Mouse (Mus musculus) cerebellum, postnatal 10 days (tissue): ENCODE results near the gene Psmd7.
"Not testable (repeated sequence)": the region's sequence is repeated elsewhere in the genome, so short reads cannot be mapped to it uniquely, and the experiment has no call there.

ENCODE experiments used
- DNase-seq, 2 experiments: peaks; one replicate each; pipeline ENCODE4 v3.0.0; 2021; ENCODE audit warnings: mixed read lengths in 2 of 2

Gene Psmd7

GRCm38 (mm10) chr8:107587995-107588780 is at the start of gene Psmd7:
Gene Psmd7, minus strand, starts transcription at chr8:107588464.
- DNase-seq = peak; percentile 96 to 97

GRCm38 (mm10) chr8:107633734-107634133 is 45.5 kb upstream of the Psmd7 start:
- DNase-seq = no peak

GRCm38 (mm10) chr8:107629701-107630100 is 41.4 kb upstream of the Psmd7 start:
- no peak for DNase-seq

GRCm38 (mm10) chr8:107628501-107629149 is 40.4 kb upstream of the Psmd7 start:
- DNase-seq = no peak

- DNase-seq = no peak
Observed at GRCm38 (mm10) chr8:107627881-107628280, 39.6 kb upstream of the Psmd7 start.

GRCm38 (mm10) chr8:107624301-107624700 is 36.0 kb upstream of the Psmd7 start:
- not testable (repeated sequence) for DNase-seq

- no peak for DNase-seq
Observed at GRCm38 (mm10) chr8:107621930-107622623, 33.8 kb upstream of the Psmd7 start.

GRCm38 (mm10) chr8:107621136-107621535 is 32.9 kb upstream of the Psmd7 start:
- no peak for DNase-seq

GRCm38 (mm10) chr8:107618499-107618898 is 30.2 kb upstream of the Psmd7 start:
- peak; percentile 14 to 27 for DNase-seq

GRCm38 (mm10) chr8:107613411-107613810 is 25.1 kb upstream of the Psmd7 start:
- no peak for DNase-seq

GRCm38 (mm10) chr8:107610845-107611244 is 22.6 kb upstream of the Psmd7 start:
- DNase-seq = no peak

GRCm38 (mm10) chr8:107608751-107609150 is 20.5 kb upstream of the Psmd7 start:
- no peak for DNase-seq

GRCm38 (mm10) chr8:107603026-107603425 is 14.8 kb upstream of the Psmd7 start:
- peak; percentile 87 to 91 for DNase-seq

GRCm38 (mm10) chr8:107599691-107600090 is 11.4 kb upstream of the Psmd7 start:
- no peak for DNase-seq

- DNase-seq = no peak
Observed at GRCm38 (mm10) chr8:107597731-107598130, 9.5 kb upstream of the Psmd7 start.

- DNase-seq = no peak
Observed at GRCm38 (mm10) chr8:107594817-107595216, 6.6 kb upstream of the Psmd7 start.

GRCm38 (mm10) chr8:107593967-107594729 is 5.9 kb upstream of the Psmd7 start:
- DNase-seq = no peak

GRCm38 (mm10) chr8:107587429-107587994 is 752 bp downstream of the Psmd7 start:
- DNase-seq = no peak

- DNase-seq = no peak
Observed at GRCm38 (mm10) chr8:107582136-107582535, 6.1 kb downstream of the Psmd7 start.

GRCm38 (mm10) chr8:107581536-107581935 is 6.7 kb downstream of the Psmd7 start:
- no peak for DNase-seq

- no peak for DNase-seq
Observed at GRCm38 (mm10) chr8:107580879-107581278, 7.4 kb downstream of the Psmd7 start.

- no peak for DNase-seq
Observed at GRCm38 (mm10) chr8:107578541-107578940, 9.7 kb downstream of the Psmd7 start.
